Mouse (Mus musculus) kidney, postnatal 0 days (tissue): Measurements from ENCODE around the gene Cbr1. TPM values are rescaled to one million over a fixed set of nuclear protein-coding genes. Genes with fewer than 3 reads are reported as not detected.
A peak's percentile ranks its signal among the peaks of the same experiment; 100 is the strongest.
"Not testable (repeated sequence)": the region's sequence is repeated elsewhere in the genome, so short reads cannot be mapped to it uniquely, and the experiment has no call there.

Experiments used
- ATAC-seq: fragments of 200-750 bp; cut with Nextera tagmentation; replicated peaks from 2 replicates; pipeline ENCODE4 v1.8.0; 2017; ENCODE audit warnings: low read depth, moderate number of reproducible peaks, moderate TSS enrichment, moderate library complexity; ENCODE audit not compliant: low FRiP score
- DNase-seq: peaks from one replicate; pipeline ENCODE4 v3.0.0-alpha.2; 2016; ENCODE audit warnings: low spot score
- H3K27ac ChIP-seq: fragments of 300-500 bp; sonication (generic); 2 replicates; pipeline ENCODE4 v1.5.1; 2014; ENCODE audit warnings: mild to moderate bottlenecking
- H3K27me3 ChIP-seq: fragments of 300-500 bp; sonication (generic); 2 replicates; pipeline ENCODE4 v1.6.1; 2014; ENCODE audit warnings: low read length, mixed read lengths; ENCODE audit not compliant: insufficient read depth
- H3K36me3 ChIP-seq: fragments of 300-500 bp; sonication (generic); 2 replicates; pipeline ENCODE4 v1.6.1; 2014; ENCODE audit warnings: low read length, mixed read lengths; ENCODE audit not compliant: insufficient read depth
- H3K4me1 ChIP-seq: fragments of 300-500 bp; sonication (generic); replicated peaks from 2 replicates; pipeline ENCODE4 v1.6.1; 2014; ENCODE audit warnings: antibody characterized with exemption, low read length, mixed read lengths; ENCODE audit not compliant: insufficient read depth
- H3K4me2 ChIP-seq: fragments of 300-500 bp; sonication (generic); 2 replicates; pipeline ENCODE4 v1.6.1; 2014; ENCODE audit warnings: mild to moderate bottlenecking, low read length, moderate library complexity, mixed read lengths
- H3K4me3 ChIP-seq: fragments of 300-500 bp; sonication (generic); replicated peaks from 2 replicates; pipeline ENCODE4 v1.5.1; 2014; ENCODE audit warnings: low read depth, low read length
- H3K9ac ChIP-seq: fragments of 300-500 bp; sonication (generic); 2 replicates; pipeline ENCODE4 v1.6.1; 2014; ENCODE audit warnings: low read depth, low read length
- H3K9me3 ChIP-seq: fragments of 300-500 bp; sonication (generic); replicated peaks from 2 replicates; pipeline ENCODE4 v1.6.1; 2016; ENCODE audit warnings: low read length, inconsistent platforms, mixed read lengths
- CTCF ChIP-seq: IDR thresholded peaks from 2 replicates; pipeline ENCODE4 v1.5.1; 2016; ENCODE audit warnings: antibody characterized with exemption, low read depth, mild to moderate bottlenecking, moderate library complexity
- WGBS: fragments of 180-500 bp; shearing (Covaris S2); extraction: QIAGEN DNeasy Blood & Tissue Kit; methylation state at CpG from one replicate; pipeline ENCODE4 v1.1.7; 2014; 5-methylcytosine and 5-hydroxymethylcytosine counted together
- polyA plus RNA-seq: library from polyadenylated mRNA; unstranded; fragments of >200 nt; fragmentation: Nextera tagmentation; extraction: Ambion mirVana; gene quantifications from 2 replicates; pipeline ENCODE4 v1.2.1, GENCODE M21; 2015

The Cbr1 gene
- polyA plus RNA-seq, 1 experiment from 2014 or later, result 299 TPM

GRCm38 (mm10) chr16:93615118-93615870, 9.6 kb downstream of the Cbr1 start:
- ATAC-seq (peak; percentile 95), DNase-seq (peak; percentile 72)
- H3K4me3 ChIP-seq, result no peak overlapping the region
- no peaks in the 10 kb centered on the region for H3K36me3 ChIP-seq
- no peak overlapping the region for H3K4me2 ChIP-seq
- peak overlapping the region; percentile 31; the same call in 1 of the 2 replicates for H3K27ac ChIP-seq
- WGBS, result 29% methylated on average over 5 of the region's 5 CpGs
- H3K9me3 ChIP-seq, result no peaks in the 10 kb centered on the region
- H3K4me1 ChIP-seq, result no peaks in the 10 kb centered on the region
- H3K9ac ChIP-seq, result no peak overlapping the region
- peak; percentile 85 for TF ChIP-seq CTCF
- H3K27me3 ChIP-seq, result no peaks in the 10 kb centered on the region

GRCm38 (mm10) chr16:93623759-93624158, 18.1 kb downstream of the Cbr1 start:
- H3K9ac ChIP-seq, H3K9me3 ChIP-seq, H3K4me3 ChIP-seq, H3K36me3 ChIP-seq, DNase-seq, H3K27ac ChIP-seq, H3K4me2 ChIP-seq, H3K27me3 ChIP-seq, ATAC-seq, H3K4me1 ChIP-seq: not testable (repeated sequence)
- WGBS, result 89% methylated on average over 4 of the region's 4 CpGs

- no peak overlapping the region for H3K9ac ChIP-seq
- ATAC-seq (no peak), DNase-seq (no peak)
- H3K9me3 ChIP-seq, result no peaks in the 10 kb centered on the region
- H3K27me3 ChIP-seq, result no peaks in the 10 kb centered on the region
- no peaks in the 10 kb centered on the region for H3K4me1 ChIP-seq
- H3K27ac ChIP-seq, result no peak overlapping the region
- no peak overlapping the region for H3K4me2 ChIP-seq
- H3K4me3 ChIP-seq, result no peak overlapping the region
- WGBS, result 73% methylated on average over 4 of the region's 4 CpGs
- TF ChIP-seq CTCF, result no peak
- no peaks in the 10 kb centered on the region for H3K36me3 ChIP-seq
Measured at GRCm38 (mm10) chr16:93624671-93625070, 19.0 kb downstream of the Cbr1 start.

GRCm38 (mm10) chr16:93626745-93627144, 21.1 kb downstream of the Cbr1 start:
- DNase-seq (peak; percentile 67), ATAC-seq (no peak; the same call in 1 of the 2 replicates)
- H3K4me1 ChIP-seq, result no peaks in the 10 kb centered on the region
- H3K36me3 ChIP-seq, result no peaks in the 10 kb centered on the region
- no peak overlapping the region for H3K9ac ChIP-seq
- H3K4me2 ChIP-seq, result no peak overlapping the region
- no peaks in the 10 kb centered on the region for H3K27me3 ChIP-seq
- 6% methylated on average over 1 of the region's 1 CpGs for WGBS
- peak; percentile 73 for TF ChIP-seq CTCF
- no peaks in the 10 kb centered on the region for H3K9me3 ChIP-seq
- H3K27ac ChIP-seq, result no peak overlapping the region
- no peak overlapping the region for H3K4me3 ChIP-seq

- H3K9ac ChIP-seq, result no peak within 1 kb of the TSS
- DNase-seq (no peak), ATAC-seq (no peak)
- H3K4me2 ChIP-seq, result no peak within 1 kb of the TSS
- no peaks in the 10 kb centered on the region for H3K36me3 ChIP-seq
- no peak for TF ChIP-seq CTCF
- WGBS, result 77% methylated on average over 23 of the region's 23 CpGs
- H3K27me3 ChIP-seq, result no peaks in the 10 kb centered on the region
- H3K9me3 ChIP-seq, result no peaks in the 10 kb centered on the region
- no peak within 1 kb of the TSS for H3K4me3 ChIP-seq
- H3K4me1 ChIP-seq, result no peaks in the 10 kb centered on the region
- H3K27ac ChIP-seq, result no peak within 1 kb of the TSS
Measured at GRCm38 (mm10) chr16:93627761-93628400, 22.2 kb downstream of the Cbr1 start, which contains the start of gene Gm5678. Gene Gm5678, plus strand, starts transcription at chr16:93628097.

GRCm38 (mm10) chr16:93644006-93644405, 38.4 kb downstream of the Cbr1 start:
- Histone ChIP-seq H3K27me3 (no peaks in the 10 kb centered on the region), H3K9me3 (no peaks in the 10 kb centered on the region), H3K36me3 (no peaks in the 10 kb centered on the region), H3K4me1 (no peaks in the 10 kb centered on the region), H3K4me2 (no peak overlapping the region), H3K4me3 (no peak overlapping the region), H3K9ac (no peak overlapping the region), H3K27ac (no peak overlapping the region)
- TF ChIP-seq CTCF, result no peak
- 37% methylated on average over 4 of the region's 4 CpGs for WGBS
- DNase-seq (no peak), ATAC-seq (no peak)
